Mouse (Mus musculus): ENCODE results near the gene Ugt1a8. TPM values are rescaled to one million over a fixed set of nuclear protein-coding genes. Genes with fewer than 3 reads are reported as not detected.
A peak's percentile ranks its signal among the peaks of the same experiment; 100 is the strongest.

Ugt1a8 gene
- polyA plus RNA-seq, 1 experiment from 2014 or later = not detected

DNA sequence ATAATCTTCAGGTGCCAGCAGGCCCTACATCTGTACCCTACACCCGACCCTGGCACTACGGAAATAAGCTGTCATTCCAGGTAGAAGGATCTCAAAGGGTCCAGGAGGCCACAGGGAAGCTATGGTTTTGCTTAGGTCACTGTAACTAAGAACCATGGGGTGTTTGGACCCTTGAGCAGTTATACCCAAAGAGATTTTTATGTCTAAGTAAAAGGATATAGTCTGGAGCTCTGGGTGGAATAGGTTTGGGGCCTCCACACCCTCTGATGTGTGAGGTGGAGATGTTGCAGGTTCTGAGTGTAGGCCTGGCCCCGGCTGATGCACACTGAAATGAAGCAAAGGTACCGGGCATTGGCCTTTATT is 146.6 kb downstream of the Ugt1a8 start:
- H3K4me1 ChIP-seq = no peaks in the 10 kb centered on the region
- H3K4me3 ChIP-seq = no peak overlapping the region
- no peak for ATAC-seq (ENCODE audit: insufficient number of reproducible peaks, insufficient read depth, low FRiP score, low TSS enrichment)
- WGBS = 66% methylated on average over 4 of the region's 4 CpGs
- H3K36me3 ChIP-seq = no peaks in the 10 kb centered on the region
- no peaks in the 10 kb centered on the region for H3K27me3 ChIP-seq
- H3K4me2 ChIP-seq (replicated peaks) = no peak overlapping the region
- H3K9me3 ChIP-seq = peaks cover 97% of the 10 kb centered on the region
- H3K27ac ChIP-seq = no peak overlapping the region
- no peak overlapping the region for H3K9ac ChIP-seq

GRCm38 (mm10) chr1:88234646-88235045 is 147.0 kb downstream of the Ugt1a8 start:
- Histone ChIP-seq H3K4me1 (no peaks in the 10 kb centered on the region), H3K9ac (no peak overlapping the region), H3K4me2 (replicated peaks) (no peak overlapping the region), H3K36me3 (no peaks in the 10 kb centered on the region), H3K27ac (no peak overlapping the region), H3K9me3 (peaks cover 97% of the 10 kb centered on the region), H3K27me3 (no peaks in the 10 kb centered on the region), H3K4me3 (no peak overlapping the region)
- WGBS = 46% methylated on average over 5 of the region's 5 CpGs
- no peak for ATAC-seq (ENCODE audit: insufficient number of reproducible peaks, insufficient read depth, low FRiP score, low TSS enrichment)

- Histone ChIP-seq H3K4me1 (no peaks in the 10 kb centered on the region), H3K9me3 (peaks cover 97% of the 10 kb centered on the region), H3K27me3 (no peaks in the 10 kb centered on the region), H3K9ac (no peak overlapping the region), H3K36me3 (no peaks in the 10 kb centered on the region), H3K4me3 (no peak overlapping the region), H3K4me2 (replicated peaks) (no peak overlapping the region), H3K27ac (no peak overlapping the region)
- 62% methylated on average over 11 of the region's 11 CpGs for WGBS
- ATAC-seq (ENCODE audit: insufficient number of reproducible peaks, insufficient read depth, low FRiP score, low TSS enrichment) = 0 out of 2 replicates have a peak, but pooled peaks have one; percentile 4
Measured at GRCm38 (mm10) chr1:88235046-88235893, 147.7 kb downstream of the Ugt1a8 start.

DNA sequence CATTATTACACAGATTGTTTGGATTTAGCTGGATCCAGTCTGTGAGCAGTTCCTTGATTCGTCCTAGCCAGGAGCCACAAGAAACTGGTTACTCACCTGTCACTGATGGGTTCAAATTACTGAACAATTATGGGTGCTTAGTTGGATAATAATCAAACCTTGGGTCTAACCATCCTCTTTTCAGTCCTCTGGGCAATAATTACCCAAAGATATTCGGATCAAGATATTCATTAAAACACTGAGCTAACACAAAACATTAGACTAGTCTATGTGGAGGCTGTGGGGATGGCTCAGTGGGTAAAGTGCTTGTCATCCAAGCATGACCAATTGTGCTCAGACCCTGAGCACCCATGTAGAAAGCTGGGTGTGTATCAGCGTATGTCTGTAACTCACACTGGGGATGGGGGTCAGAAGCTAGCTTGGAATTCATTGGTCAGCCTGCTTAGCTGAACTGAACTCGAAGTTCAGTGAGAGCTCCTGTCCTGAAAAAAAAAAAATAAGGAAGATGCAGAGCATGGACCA is 148.3 kb downstream of the Ugt1a8 start:
- H3K27ac ChIP-seq = no peak overlapping the region
- no peaks in the 10 kb centered on the region for H3K4me1 ChIP-seq
- H3K27me3 ChIP-seq = no peaks in the 10 kb centered on the region
- no peaks in the 10 kb centered on the region for H3K36me3 ChIP-seq
- ATAC-seq (ENCODE audit: insufficient number of reproducible peaks, insufficient read depth, low FRiP score, low TSS enrichment) = no peak
- 62% methylated on average over 4 of the region's 4 CpGs for WGBS
- H3K9me3 ChIP-seq = peaks cover 97% of the 10 kb centered on the region
- no peak overlapping the region for H3K4me2 ChIP-seq (replicated peaks)
- H3K9ac ChIP-seq = no peak overlapping the region
- H3K4me3 ChIP-seq = no peak overlapping the region

DNA sequence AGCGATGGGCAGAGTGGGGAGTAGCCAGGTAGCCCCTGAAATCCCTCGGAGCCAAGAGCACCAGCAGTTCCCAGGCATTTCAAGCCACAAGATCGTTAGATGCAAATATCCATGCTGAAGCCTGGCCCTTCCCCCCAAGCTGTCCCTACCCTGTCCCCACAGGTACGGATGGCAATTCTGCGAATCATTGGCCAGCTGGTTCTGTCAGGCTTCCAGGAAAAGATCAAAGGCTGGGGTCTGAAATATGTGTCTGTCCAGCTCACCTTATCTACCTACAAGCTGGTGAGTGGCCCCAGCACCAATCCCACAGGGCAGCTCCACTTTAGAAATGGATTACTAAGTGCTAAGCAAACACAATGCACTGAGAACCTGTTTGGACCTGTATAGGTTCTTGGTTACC is 149.7 kb downstream of the Ugt1a8 start:
- Histone ChIP-seq H3K4me3 (no peak overlapping the region), H3K36me3 (no peaks in the 10 kb centered on the region), H3K4me2 (replicated peaks) (no peak overlapping the region), H3K27ac (no peak overlapping the region), H3K9me3 (peaks cover 90% of the 10 kb centered on the region), H3K27me3 (no peaks in the 10 kb centered on the region), H3K9ac (no peak overlapping the region), H3K4me1 (no peaks in the 10 kb centered on the region)
- ATAC-seq (ENCODE audit: insufficient number of reproducible peaks, insufficient read depth, low FRiP score, low TSS enrichment) = no peak
- 81% methylated on average over 5 of the region's 5 CpGs for WGBS

DNA sequence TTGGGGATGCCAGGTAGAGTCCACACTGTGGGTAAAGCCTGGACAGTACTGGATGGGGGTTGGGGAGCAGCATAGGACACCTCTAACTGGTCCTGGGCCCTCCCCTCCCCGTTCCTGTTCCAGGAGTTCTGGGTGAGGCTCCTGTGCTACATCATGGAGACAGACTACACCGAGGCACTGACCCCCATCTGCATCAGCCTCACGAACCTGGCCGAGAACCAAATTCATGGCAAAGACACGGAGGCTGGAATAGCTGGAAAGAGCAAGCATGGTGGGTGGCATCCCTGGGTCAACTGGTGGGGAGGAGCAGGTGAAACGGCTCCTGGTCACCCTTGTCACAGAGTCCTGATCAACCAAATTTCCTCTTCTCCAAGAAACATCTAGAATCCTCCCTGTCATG is 151.2 kb downstream of the Ugt1a8 start:
- no peaks in the 10 kb centered on the region for H3K27me3 ChIP-seq
- H3K36me3 ChIP-seq = no peaks in the 10 kb centered on the region
- 78% methylated on average over 6 of the region's 6 CpGs for WGBS
- H3K9ac ChIP-seq = no peak overlapping the region
- no peaks in the 10 kb centered on the region for H3K4me1 ChIP-seq
- no peak overlapping the region for H3K27ac ChIP-seq
- H3K4me3 ChIP-seq = no peak overlapping the region
- peak; percentile 23; the same call in 1 of the 2 replicates for ATAC-seq (ENCODE audit: insufficient number of reproducible peaks, insufficient read depth, low FRiP score, low TSS enrichment)
- no peak overlapping the region for H3K4me2 ChIP-seq (replicated peaks)
- H3K9me3 ChIP-seq = peaks cover 88% of the 10 kb centered on the region

- no peak overlapping the region for H3K4me3 ChIP-seq
- no peak overlapping the region for H3K4me2 ChIP-seq (replicated peaks)
- H3K4me1 ChIP-seq = no peaks in the 10 kb centered on the region
- no peak overlapping the region for H3K27ac ChIP-seq
- no peaks in the 10 kb centered on the region for H3K27me3 ChIP-seq
- H3K9ac ChIP-seq = no peak overlapping the region
- no peaks in the 10 kb centered on the region for H3K36me3 ChIP-seq
- no peak for ATAC-seq (ENCODE audit: insufficient number of reproducible peaks, insufficient read depth, low FRiP score, low TSS enrichment)
- peaks cover 88% of the 10 kb centered on the region for H3K9me3 ChIP-seq
- 73% methylated on average over 5 of the region's 5 CpGs for WGBS
Measured at GRCm38 (mm10) chr1:88240072-88240471, 152.5 kb downstream of the Ugt1a8 start.

DNA sequence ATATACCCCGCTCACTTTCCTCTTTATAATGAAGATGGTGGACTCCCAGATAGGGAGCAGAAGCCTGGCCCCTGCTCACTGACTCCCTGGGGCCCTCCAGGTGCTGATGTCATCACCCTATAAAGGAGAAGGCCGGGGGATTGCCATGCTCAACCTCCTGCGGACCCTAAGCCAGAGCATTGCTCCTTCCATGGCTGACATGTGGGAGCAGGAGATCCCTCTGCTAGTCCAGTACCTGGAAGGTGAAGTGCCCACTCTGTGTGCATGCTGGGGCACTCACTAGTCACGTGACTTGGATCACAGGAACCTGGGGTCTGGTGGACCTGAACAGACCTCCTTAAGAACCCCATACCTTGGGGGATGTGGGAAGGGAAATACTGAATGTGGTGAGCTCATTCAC is 153.0 kb downstream of the Ugt1a8 start:
- Histone ChIP-seq H3K27me3 (no peaks in the 10 kb centered on the region), H3K4me1 (no peaks in the 10 kb centered on the region), H3K9ac (no peak overlapping the region), H3K4me2 (replicated peaks) (no peak overlapping the region), H3K36me3 (no peaks in the 10 kb centered on the region), H3K9me3 (peaks cover 88% of the 10 kb centered on the region), H3K4me3 (no peak overlapping the region), H3K27ac (no peak overlapping the region)
- 70% methylated on average over 4 of the region's 4 CpGs for WGBS
- ATAC-seq (ENCODE audit: insufficient number of reproducible peaks, insufficient read depth, low FRiP score, low TSS enrichment) = no peak

- Histone ChIP-seq H3K4me2 (replicated peaks) (no peak overlapping the region), H3K36me3 (no peaks in the 10 kb centered on the region), H3K9ac (no peak overlapping the region), H3K27me3 (no peaks in the 10 kb centered on the region), H3K27ac (no peak overlapping the region), H3K4me1 (no peaks in the 10 kb centered on the region), H3K4me3 (no peak overlapping the region), H3K9me3 (peaks cover 88% of the 10 kb centered on the region)
- 63% methylated on average over 5 of the region's 5 CpGs for WGBS
- ATAC-seq (ENCODE audit: insufficient number of reproducible peaks, insufficient read depth, low FRiP score, low TSS enrichment) = no peak
Measured at GRCm38 (mm10) chr1:88243861-88244260, 156.2 kb downstream of the Ugt1a8 start.

- no peak overlapping the region for H3K4me2 ChIP-seq (replicated peaks)
- peaks cover 88% of the 10 kb centered on the region for H3K9me3 ChIP-seq
- no peak overlapping the region for H3K4me3 ChIP-seq
- no peaks in the 10 kb centered on the region for H3K36me3 ChIP-seq
- no peaks in the 10 kb centered on the region for H3K4me1 ChIP-seq
- H3K27ac ChIP-seq = no peak overlapping the region
- no peak overlapping the region for H3K9ac ChIP-seq
- no peak for ATAC-seq (ENCODE audit: insufficient number of reproducible peaks, insufficient read depth, low FRiP score, low TSS enrichment)
- 75% methylated on average over 6 of the region's 6 CpGs for WGBS
- no peaks in the 10 kb centered on the region for H3K27me3 ChIP-seq
Measured at GRCm38 (mm10) chr1:88245881-88246280, 158.3 kb downstream of the Ugt1a8 start.

- H3K36me3 ChIP-seq = no peaks in the 10 kb centered on the region
- H3K9ac ChIP-seq = no peak overlapping the region
- H3K9me3 ChIP-seq = peaks cover 90% of the 10 kb centered on the region
- H3K4me1 ChIP-seq = no peaks in the 10 kb centered on the region
- no peak overlapping the region for H3K27ac ChIP-seq
- H3K4me2 ChIP-seq (replicated peaks) = no peak overlapping the region
- 44% methylated on average over 6 of the region's 6 CpGs for WGBS
- no peak for ATAC-seq (ENCODE audit: insufficient number of reproducible peaks, insufficient read depth, low FRiP score, low TSS enrichment)
- H3K4me3 ChIP-seq = no peak overlapping the region
- no peaks in the 10 kb centered on the region for H3K27me3 ChIP-seq
Measured at GRCm38 (mm10) chr1:88246386-88246785, 158.8 kb downstream of the Ugt1a8 start.

DNA sequence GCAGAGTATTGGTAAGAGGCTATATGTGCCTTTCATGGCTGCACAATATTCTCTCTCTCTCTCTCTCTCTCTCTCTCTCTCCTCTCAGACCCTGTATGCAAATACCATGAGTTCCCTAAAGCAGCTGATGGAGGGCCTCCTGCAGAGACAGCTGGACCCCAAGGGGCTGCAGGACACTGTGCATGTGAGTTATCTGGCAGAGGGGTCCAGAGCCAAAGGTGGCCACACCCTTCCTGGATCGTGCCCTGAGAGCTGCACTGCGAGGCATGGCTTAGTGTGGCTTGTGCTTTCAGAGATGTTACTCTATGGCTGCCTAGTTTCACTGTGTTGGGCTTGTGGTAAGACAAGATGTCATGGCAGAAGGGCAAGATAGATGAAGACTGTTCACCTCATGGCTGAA is 160.0 kb downstream of the Ugt1a8 start:
- ATAC-seq (ENCODE audit: insufficient number of reproducible peaks, insufficient read depth, low FRiP score, low TSS enrichment) = no peak
- 50% methylated on average over 2 of the region's 2 CpGs for WGBS
- Histone ChIP-seq H3K36me3 (no peaks in the 10 kb centered on the region), H3K27me3 (no peaks in the 10 kb centered on the region), H3K4me2 (replicated peaks) (no peak overlapping the region), H3K9me3 (peaks cover 91% of the 10 kb centered on the region), H3K9ac (no peak overlapping the region), H3K27ac (no peak overlapping the region), H3K4me3 (no peak overlapping the region), H3K4me1 (no peaks in the 10 kb centered on the region)

Measured in embryonic facial prominence, embryonic 12.5 days (tissue).